Mouse (Mus musculus) gastrocnemius, postnatal 4 days (tissue): ENCODE data around the gene Nhsl2. TPM values are rescaled to one million over a fixed set of nuclear protein-coding genes. Genes with fewer than 3 reads are reported as not detected.

Source experiments
- DNase-seq, 2 experiments: peaks; one replicate each; pipeline ENCODE4 v3.0.0; 2021 to 2022; ENCODE audit warnings: low spot score in 2 of 2, mixed read lengths in 2 of 2
- total RNA-seq, 2 experiments: library from RNA; stranded (reverse); gene quantifications; 2 replicates each; pipeline ENCODE4 v1.2.3; 2021

The Nhsl2 gene
- total RNA-seq, 2 experiments from 2014 or later = 12.5 to 13.0 TPM

DNA sequence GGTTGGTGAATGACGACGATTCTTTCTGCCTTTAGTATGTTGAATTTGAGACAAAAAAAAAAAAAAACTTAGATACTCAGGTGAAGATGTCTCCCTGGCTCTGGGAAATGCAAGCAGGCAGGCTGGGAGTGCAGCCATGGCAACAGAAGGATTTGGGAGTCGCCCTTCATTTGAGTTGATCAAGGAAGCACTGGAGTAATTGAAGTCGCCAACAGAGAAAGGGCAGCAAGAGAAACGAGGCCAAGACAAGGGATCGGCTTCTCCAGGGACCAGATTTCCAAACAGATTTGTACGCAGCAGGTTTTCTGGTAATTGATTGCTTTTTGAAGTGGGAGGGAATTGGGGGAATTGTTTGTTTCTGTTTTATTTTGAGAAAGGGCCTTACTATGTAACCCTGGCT, 192.4 kb downstream of the Nhsl2 start:
- no peak for DNase-seq

GRCm38 (mm10) chrX:102042386-102042785, 193.2 kb downstream of the Nhsl2 start:
- DNase-seq = no peak

DNA sequence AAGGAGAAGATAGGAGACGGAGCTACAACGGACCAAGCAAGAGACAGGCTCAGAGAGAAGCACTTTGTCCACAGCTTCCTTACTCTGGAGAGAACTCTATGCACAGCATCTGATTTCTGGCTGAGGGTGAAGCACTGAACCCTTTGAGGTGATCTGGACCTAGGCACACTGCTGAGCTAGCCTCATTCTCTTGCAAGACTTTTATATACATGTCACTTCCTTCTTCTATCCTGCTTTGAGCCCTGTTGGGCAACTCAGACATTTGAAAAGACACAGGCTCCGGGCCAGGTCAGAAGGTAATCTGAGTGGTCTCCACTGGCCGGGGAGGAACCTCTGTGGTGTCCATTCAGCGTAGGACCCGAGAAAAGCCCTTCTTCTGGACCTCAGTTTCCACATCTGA, 201.4 kb downstream of the Nhsl2 start:
- DNase-seq = no peak

GRCm38 (mm10) chrX:102051225-102051624, 202.0 kb downstream of the Nhsl2 start:
- DNase-seq = no peak

DNA sequence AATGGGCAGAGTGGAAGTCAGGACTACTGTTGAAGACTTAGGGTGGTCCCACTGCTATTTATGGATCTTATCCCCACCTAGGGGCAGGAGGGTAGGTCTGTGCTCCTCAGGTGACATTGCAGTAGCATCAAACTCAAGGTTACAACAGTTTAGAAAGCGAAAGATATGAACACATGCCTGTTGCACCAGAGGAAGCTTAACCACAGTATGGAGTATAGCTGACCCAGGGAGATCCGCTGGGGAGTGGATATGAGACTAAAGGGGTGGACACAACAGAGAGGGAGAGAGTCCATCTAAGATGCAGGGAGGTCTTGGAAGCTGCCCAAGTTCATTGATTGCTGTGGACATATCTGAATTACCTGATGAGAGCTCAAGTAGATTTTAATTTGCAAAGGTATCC, 204.2 kb downstream of the Nhsl2 start:
- DNase-seq = no peak

GRCm38 (mm10) chrX:102054009-102054408, 204.8 kb downstream of the Nhsl2 start:
- DNase-seq = no peak

- DNase-seq = no peak
Observed at GRCm38 (mm10) chrX:102059437-102059836, 210.3 kb downstream of the Nhsl2 start.

- no peak for DNase-seq
Observed at GRCm38 (mm10) chrX:102060243-102060642, 211.1 kb downstream of the Nhsl2 start.

GRCm38 (mm10) chrX:102060891-102061290, 211.7 kb downstream of the Nhsl2 start:
- peak in 1 of 2 experiments; percentile 32 for DNase-seq

DNA sequence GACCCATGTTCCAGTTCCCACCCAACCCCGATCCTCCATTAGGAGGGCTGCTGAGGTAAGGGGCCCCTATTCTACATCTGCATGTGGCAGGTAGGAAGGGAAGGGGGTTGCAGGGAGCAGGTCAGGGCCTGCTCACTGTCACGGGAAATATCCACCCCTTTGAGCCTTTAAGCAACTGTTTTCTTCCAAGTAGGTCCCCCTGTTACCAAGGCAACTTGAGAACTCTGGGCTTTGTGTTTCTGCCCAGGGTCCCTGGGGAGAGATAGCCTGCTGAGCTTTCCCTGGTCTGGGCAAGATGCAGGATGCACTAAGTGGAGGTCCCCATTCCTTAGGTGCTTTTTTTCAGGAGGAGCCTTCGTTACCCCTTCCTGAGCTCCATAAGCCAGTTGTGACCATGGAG, 214.9 kb downstream of the Nhsl2 start:
- DNase-seq = no peak

DNA sequence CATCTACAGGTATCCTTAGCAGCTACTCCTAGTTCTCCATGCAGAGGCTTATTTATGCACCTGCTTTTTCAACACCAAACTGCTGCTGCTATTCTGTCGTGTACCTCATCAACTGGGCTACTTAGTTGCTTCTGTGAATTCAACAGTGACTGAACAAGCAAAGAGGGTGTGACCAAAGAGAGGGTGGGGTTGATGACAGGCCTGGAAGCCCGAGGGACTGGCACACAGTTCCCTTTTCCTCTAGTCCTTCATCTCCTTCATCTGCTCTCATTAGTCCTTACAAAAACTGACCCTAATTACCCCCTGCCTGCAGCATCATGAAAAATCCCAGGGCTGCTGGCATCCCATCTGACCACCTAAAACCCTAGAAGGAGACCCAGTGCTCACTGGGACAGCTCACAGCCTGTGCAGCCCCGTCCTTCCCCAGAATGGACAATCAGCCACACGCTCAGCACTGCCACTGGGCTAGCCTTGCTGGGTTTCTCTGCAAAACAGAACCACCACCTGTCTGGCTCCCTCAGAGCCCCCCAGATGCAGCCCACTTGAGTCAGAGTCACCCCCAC, 216.1 kb downstream of the Nhsl2 start:
- DNase-seq = no peak

- peak; percentile 39 to 60 for DNase-seq
Observed at GRCm38 (mm10) chrX:102066134-102066533, 216.9 kb downstream of the Nhsl2 start.

DNA sequence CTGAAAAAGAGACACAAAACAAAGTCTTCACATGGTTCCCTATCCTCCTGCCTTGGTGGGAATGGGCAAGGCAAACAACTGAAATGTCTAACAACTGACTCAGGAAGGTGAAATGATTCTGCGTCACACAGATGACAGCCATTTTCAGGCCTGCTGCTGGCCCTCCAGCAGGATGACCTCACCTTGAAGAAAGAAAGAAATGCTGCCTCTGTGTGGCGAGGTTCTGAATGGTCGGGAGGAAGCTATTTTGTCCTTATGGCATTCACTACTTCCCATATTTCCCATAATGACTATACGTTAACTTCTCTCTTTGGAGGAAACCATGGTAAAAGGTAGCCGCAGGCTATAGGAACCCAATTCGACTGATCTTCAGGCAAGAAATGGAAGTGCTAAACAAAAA, 217.9 kb downstream of the Nhsl2 start:
- no peak for DNase-seq

GRCm38 (mm10) chrX:102068811-102069540, 219.8 kb downstream of the Nhsl2 start:
- no peak for DNase-seq

DNA sequence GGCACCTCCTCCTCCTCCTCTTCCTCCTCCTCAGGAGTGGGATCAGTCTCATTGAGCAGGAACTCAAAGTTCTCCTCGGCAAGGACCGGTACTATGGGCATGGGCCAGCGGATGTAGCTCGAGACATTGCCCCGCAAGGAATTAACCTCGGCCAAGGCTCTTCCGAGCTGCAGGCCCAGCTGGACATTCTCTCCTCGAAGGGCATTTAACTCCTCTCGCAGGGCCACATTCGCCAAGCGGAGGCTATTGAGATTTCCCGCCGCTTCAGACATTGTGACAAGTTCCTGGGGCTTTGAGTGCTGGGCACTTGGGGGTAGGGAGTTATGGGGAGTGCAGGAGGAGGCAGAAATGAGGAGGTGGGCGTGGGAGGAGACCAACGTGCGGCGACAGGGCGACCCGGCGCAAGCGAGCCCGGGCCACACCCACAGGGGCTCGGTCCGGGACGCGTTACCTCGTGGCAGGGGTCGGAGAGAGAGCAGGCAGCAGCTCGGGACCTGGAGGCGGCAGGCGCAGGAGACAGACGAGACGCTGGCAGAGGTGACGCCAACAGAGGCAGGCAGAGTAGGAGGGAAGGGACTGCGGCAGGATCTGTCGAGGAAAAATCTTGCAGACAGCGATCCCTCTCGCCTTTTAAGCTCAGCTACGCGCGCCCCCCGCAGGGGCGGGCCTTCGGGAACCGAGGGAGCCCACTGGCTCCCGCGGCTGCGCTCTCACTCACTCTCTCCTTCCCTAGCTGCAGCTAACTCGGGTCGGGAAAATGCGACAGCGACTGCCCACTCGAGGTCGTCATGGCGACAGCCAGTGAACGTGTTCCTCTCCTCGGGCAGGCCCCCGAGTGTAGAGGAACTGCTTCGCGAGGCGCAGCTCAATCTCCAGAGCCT, 221.6 kb downstream of the Nhsl2 start, which contains the start of gene Rtl5:
Gene Rtl5 (minus strand): TSS at position 714 of the 881 bp plus-strand sequence.
- peak; percentile 33 to 74 for DNase-seq

- no peak for DNase-seq
Observed at GRCm38 (mm10) chrX:102071517-102071916, 222.3 kb downstream of the Nhsl2 start.

- DNase-seq = no peak
Observed at GRCm38 (mm10) chrX:102073605-102074325, 224.6 kb downstream of the Nhsl2 start.

GRCm38 (mm10) chrX:102074435-102074834, 225.2 kb downstream of the Nhsl2 start:
- no peak for DNase-seq

DNA sequence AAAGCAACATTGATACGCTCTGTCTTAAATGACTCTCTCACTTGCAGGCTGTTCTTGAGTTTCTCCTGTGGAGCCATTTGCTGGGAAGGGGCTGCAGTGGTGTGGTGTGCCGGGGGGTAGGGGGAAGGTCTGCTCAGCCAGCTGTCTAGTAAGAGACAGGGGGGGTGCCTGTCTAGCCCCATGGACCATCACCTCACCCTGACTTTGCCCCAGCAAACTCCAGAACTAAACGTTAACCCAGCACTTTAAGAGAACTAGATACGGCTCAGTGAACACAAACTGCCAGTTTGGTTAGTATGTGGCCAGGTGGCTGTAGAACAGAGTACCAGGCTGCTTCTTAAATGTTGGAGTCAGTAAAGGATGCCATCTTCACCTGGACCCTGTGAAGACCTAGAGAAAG, 226.0 kb downstream of the Nhsl2 start:
- no peak for DNase-seq

GRCm38 (mm10) chrX:102076886-102077765, 227.9 kb downstream of the Nhsl2 start:
- DNase-seq = no peak
